Mouse (Mus musculus) cerebellum, adult 11 months (tissue): ENCODE measurements around the gene Tbkbp1.
A peak's percentile ranks its signal among the peaks of the same experiment; 100 is the strongest.

Source experiments
- DNase-seq: peaks from one replicate; pipeline ENCODE4 v3.0.0; 2022

Tbkbp1 gene

GRCm38 (mm10) chr11:97152662-97153287 is 1.5 kb upstream of the Tbkbp1 start:
- DNase-seq = no peak

- peak; percentile 34 for DNase-seq
Measured at GRCm38 (mm10) chr11:97152023-97152426, 730 bp upstream of the Tbkbp1 start.

- DNase-seq = peak; percentile 82
Measured at GRCm38 (mm10) chr11:97150411-97151330, 624 bp downstream of the Tbkbp1 start.

- DNase-seq = peak; percentile 64
Measured at GRCm38 (mm10) chr11:97149995-97150410, 1.3 kb downstream of the Tbkbp1 start.

GRCm38 (mm10) chr11:97149026-97149425 is 2.3 kb downstream of the Tbkbp1 start:
- DNase-seq = no peak

GRCm38 (mm10) chr11:97148591-97148990 is 2.7 kb downstream of the Tbkbp1 start:
- DNase-seq = no peak

- DNase-seq = no peak
Measured at GRCm38 (mm10) chr11:97147333-97147732, 4.0 kb downstream of the Tbkbp1 start.

- peak; percentile 69 for DNase-seq
Measured at GRCm38 (mm10) chr11:97146724-97147123, 4.6 kb downstream of the Tbkbp1 start.

- no peak for DNase-seq
Measured at GRCm38 (mm10) chr11:97145951-97146350, 5.3 kb downstream of the Tbkbp1 start.

- no peak for DNase-seq
Measured at GRCm38 (mm10) chr11:97145320-97145719, 6.0 kb downstream of the Tbkbp1 start.

- no peak for DNase-seq
Measured at GRCm38 (mm10) chr11:97143196-97143900, 7.9 kb downstream of the Tbkbp1 start.

GRCm38 (mm10) chr11:97142159-97142608 is 9.1 kb downstream of the Tbkbp1 start:
- DNase-seq = no peak

GRCm38 (mm10) chr11:97140811-97141210 is 10.5 kb downstream of the Tbkbp1 start:
- no peak for DNase-seq

- no peak for DNase-seq
Measured at GRCm38 (mm10) chr11:97139256-97139655, 12.0 kb downstream of the Tbkbp1 start.

GRCm38 (mm10) chr11:97138554-97139226 is 12.6 kb downstream of the Tbkbp1 start:
- peak; percentile 41 for DNase-seq

GRCm38 (mm10) chr11:97133270-97133669 is 18.0 kb downstream of the Tbkbp1 start:
- no peak for DNase-seq

GRCm38 (mm10) chr11:97132185-97132584 is 19.1 kb downstream of the Tbkbp1 start:
- no peak for DNase-seq

GRCm38 (mm10) chr11:97131683-97132082 is 19.6 kb downstream of the Tbkbp1 start:
- no peak for DNase-seq

- DNase-seq = no peak
Measured at GRCm38 (mm10) chr11:97130318-97130717, 21.0 kb downstream of the Tbkbp1 start.

- no peak for DNase-seq
Measured at GRCm38 (mm10) chr11:97128956-97129355, 22.3 kb downstream of the Tbkbp1 start.

- DNase-seq = no peak
Measured at GRCm38 (mm10) chr11:97127470-97128223, 23.6 kb downstream of the Tbkbp1 start.
